Mouse (Mus musculus) C2C12 (cell line): ENCODE measurements around the gene Gpc4.

Experiments used
- CTCF ChIP-seq: IDR thresholded peaks from one replicate; pipeline ENCODE4 v1.5.1; 2011; ENCODE audit not compliant: control insufficient read depth, insufficient read depth, insufficient read length
- USF1 ChIP-seq: IDR thresholded peaks from one replicate; pipeline ENCODE4 v1.6.1; 2011; ENCODE audit warnings: low read depth, mild to moderate bottlenecking, control low read depth, moderate library complexity

DNA sequence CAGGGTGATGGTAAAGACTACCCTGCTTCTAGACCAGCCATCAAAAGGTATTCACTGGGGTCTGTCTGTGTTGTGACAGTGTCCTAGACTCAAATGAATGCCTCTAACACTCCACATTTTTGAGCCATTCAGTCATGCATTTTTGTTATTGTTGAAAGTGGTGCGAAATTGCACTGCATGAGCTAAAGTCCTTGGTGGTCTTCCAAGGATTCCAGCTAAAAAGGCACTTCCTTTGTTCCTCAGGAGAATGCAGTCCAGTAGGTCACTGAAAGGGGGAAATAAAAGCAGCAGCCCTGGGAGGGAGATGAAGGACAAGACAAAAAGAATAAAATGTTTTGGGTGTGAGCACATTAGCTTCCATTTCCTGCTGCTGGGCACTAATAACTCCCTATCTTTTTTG, 2.8 kb downstream of the Gpc4 start:
- TF ChIP-seq CTCF (no peak), USF1 (no peak)
